Mouse (Mus musculus): Measurements from ENCODE around the gene Nap1l3. TPM values are rescaled to one million over a fixed set of nuclear protein-coding genes. Genes with fewer than 3 reads are reported as not detected.

Nap1l3 gene
- 29.0 and 29.9 TPM in 2 replicates for polyA plus RNA-seq (2012; rRNA removed)

DNA sequence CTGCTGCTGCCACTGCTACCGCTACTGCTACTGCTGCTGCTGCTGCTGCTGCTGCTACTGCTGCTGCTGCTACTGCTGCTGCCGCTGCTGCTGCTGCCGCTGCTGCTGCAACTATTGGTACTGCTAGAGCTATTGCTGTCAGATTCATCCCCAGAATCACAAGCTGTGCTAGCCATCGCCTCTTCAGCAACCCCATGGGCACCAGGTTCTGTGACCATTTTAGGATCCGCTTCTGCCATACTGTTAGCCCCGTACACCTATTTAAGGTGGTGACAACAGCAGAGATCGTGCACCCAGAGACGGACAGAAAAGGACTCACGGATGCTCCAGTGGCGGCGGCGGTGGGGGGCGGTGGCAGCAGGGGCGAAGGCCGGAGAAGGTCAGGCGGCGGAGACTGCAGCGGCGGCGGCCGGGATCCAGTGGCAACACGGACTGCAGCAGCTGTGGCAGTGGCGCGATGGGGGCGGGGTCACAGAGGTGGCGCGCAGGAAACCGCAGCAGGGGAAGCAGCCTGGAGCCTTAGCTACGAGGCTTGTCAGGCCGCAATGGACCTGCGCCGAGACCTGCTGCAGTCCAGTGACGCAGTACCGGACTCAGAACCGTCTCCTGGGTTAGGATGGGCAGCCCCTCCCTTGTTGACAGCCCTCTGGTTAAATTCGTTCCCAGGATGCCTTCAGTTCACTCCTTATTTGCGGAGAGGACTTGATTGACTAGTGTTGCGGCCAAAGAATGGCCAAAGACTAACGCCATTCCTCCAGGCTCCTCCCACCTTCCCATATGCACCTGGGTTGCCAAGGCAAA, at the start of gene Nap1l3:
Nap1l3 (minus strand) TSS at position 621 of the 801 bp plus-strand sequence.

Data from central nervous system, embryonic 18 days (tissue).